Mouse (Mus musculus): Measurements from ENCODE around the gene Cep164. TPM values are rescaled to one million over a fixed set of nuclear protein-coding genes. Genes with fewer than 3 reads are reported as not detected.
"Not testable (repeated sequence)": the region's sequence is repeated elsewhere in the genome, so short reads cannot be mapped to it uniquely, and the experiment has no call there.

Cep164 gene
- total and polyA plus RNA-seq, 2 experiments from 2014 or later: 17.7 to 21.3 TPM

DNA sequence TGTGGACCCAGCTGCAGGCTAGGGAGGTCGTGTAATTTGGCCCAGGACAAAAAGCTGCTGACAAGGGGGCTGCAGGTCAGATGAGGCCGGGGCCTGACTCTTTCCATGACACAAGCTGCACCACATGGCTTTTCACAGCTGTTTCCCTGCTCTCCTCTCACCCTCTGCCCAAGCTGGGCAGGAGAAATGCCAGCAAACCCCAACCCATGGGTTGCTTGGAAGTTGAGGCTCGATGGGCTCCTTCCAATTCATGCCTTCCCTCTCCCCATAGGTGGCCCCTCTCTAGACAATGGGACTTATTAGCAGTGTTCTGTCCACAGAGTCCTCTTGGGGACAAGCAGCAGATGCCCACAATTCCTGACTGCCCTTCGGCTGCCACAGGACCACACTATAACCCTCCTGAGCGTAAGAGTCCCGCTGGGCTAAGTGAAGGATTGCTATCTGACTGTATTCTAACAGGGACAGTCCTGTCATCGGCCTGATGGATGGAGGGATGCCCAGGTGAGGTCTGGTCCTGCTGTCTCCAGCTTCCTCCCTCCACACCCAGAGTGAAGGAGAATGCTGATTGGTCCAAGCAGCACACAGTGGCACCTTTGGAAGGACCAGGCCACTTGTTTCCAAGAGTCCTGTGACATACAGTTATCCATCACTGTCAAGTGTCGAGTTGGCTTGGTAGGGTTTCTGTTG is 36.9 kb downstream of the Cep164 start:
- Histone ChIP-seq H3K9ac (replicated peaks; ENCODE audit: low read length, poor library complexity, severe bottlenecking) (no peak overlapping the region), H3K36me3 (ENCODE audit: insufficient read depth, low read length) (peaks cover 20% of the 10 kb centered on the region), H3K4me2 (ENCODE audit: low read depth, low read length, poor library complexity, severe bottlenecking) (no peak overlapping the region), H3K9me3 (ENCODE audit: low read length) (no peaks in the 10 kb centered on the region), H3K4me1 (ENCODE audit: insufficient read depth, low read length) (no peaks in the 10 kb centered on the region), H3K27ac (ENCODE audit: low read depth, low read length) (no peak overlapping the region), H3K4me3 (ENCODE audit: low read depth, low read length) (no peak overlapping the region), H3K27me3 (ENCODE audit: insufficient read depth, low read length) (no peaks in the 10 kb centered on the region)
- TF ChIP-seq CTCF (IDR thresholded peaks at IDR 0.05): no peak
- ATAC-seq (ENCODE audit: low FRiP score) (no peak; the same call in 1 of the 2 replicates), DNase-seq (ENCODE audit: low spot score) (no peak)
- WGBS: 80% methylated on average over 8 of the region's 8 CpGs

DNA sequence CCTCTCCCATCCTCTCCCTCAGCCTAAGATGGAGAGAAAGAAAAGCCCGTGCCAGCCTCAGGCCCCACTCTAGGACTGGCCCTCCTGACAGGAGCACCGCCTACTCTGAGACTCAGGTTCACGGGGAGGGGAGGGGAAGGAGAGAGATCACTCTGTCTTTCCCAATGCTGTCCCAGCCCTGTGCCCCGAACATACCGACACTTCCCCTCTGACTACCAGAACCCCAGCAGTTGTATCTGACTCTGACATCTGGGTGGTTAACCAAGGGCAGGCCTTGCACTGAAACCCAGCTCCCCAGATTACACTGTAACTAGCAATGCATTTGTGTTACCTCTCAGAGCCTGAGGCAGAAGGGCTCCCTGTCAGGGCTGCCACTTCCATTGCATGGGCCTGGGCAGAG is 40.1 kb downstream of the Cep164 start:
- no peak for TF ChIP-seq CTCF (IDR thresholded peaks at IDR 0.05)
- no peaks in the 10 kb centered on the region for H3K4me1 ChIP-seq (ENCODE audit: insufficient read depth, low read length)
- DNase-seq (ENCODE audit: low spot score): no peak
- no peak for ATAC-seq (ENCODE audit: low FRiP score)
- peaks cover 15% of the 10 kb centered on the region for H3K36me3 ChIP-seq (ENCODE audit: insufficient read depth, low read length)
- H3K4me3 ChIP-seq (ENCODE audit: low read depth, low read length): no peak overlapping the region
- H3K9ac ChIP-seq (replicated peaks; ENCODE audit: low read length, poor library complexity, severe bottlenecking): no peak overlapping the region
- no peak overlapping the region for H3K27ac ChIP-seq (ENCODE audit: low read depth, low read length)
- no peaks in the 10 kb centered on the region for H3K27me3 ChIP-seq (ENCODE audit: insufficient read depth, low read length)
- WGBS: 42% methylated on average over 5 of the region's 5 CpGs
- H3K9me3 ChIP-seq (ENCODE audit: low read length): no peaks in the 10 kb centered on the region
- H3K4me2 ChIP-seq (ENCODE audit: low read depth, low read length, poor library complexity, severe bottlenecking): no peak overlapping the region

DNA sequence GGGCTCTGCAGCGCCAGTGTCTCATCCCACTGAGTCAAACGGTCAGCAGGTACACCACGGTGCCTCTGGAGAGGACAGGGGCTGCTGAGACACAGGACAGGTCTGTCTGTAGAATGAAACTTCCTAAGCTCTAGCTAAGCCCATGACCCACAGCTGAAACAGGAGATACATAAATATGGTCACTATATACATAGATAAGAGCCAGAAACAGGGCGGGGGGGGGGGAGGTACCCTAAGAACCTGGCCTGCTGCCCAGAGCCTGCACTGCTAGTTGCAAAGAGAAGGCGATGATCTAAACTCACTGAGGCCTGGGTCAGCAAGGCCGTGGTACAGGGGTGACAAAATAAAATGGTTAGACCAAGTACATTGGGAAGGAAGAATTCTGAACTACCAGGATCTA is 40.9 kb downstream of the Cep164 start:
- H3K27ac ChIP-seq (ENCODE audit: low read depth, low read length): no peak overlapping the region
- DNase-seq (ENCODE audit: low spot score) (no peak), ATAC-seq (ENCODE audit: low FRiP score) (no peak)
- H3K4me2 ChIP-seq (ENCODE audit: low read depth, low read length, poor library complexity, severe bottlenecking): no peak overlapping the region
- 77% methylated on average over 6 of the region's 6 CpGs for WGBS
- no peaks in the 10 kb centered on the region for H3K27me3 ChIP-seq (ENCODE audit: insufficient read depth, low read length)
- H3K9me3 ChIP-seq (ENCODE audit: low read length): no peaks in the 10 kb centered on the region
- TF ChIP-seq CTCF (IDR thresholded peaks at IDR 0.05): no peak
- no peaks in the 10 kb centered on the region for H3K4me1 ChIP-seq (ENCODE audit: insufficient read depth, low read length)
- H3K4me3 ChIP-seq (ENCODE audit: low read depth, low read length): no peak overlapping the region
- H3K36me3 ChIP-seq (ENCODE audit: insufficient read depth, low read length): peaks cover 11% of the 10 kb centered on the region; the same call in 1 of the 2 replicates
- no peak overlapping the region for H3K9ac ChIP-seq (replicated peaks; ENCODE audit: low read length, poor library complexity, severe bottlenecking)

GRCm38 (mm10) chr9:45787071-45787470 is 41.4 kb downstream of the Cep164 start:
- no peak overlapping the region for H3K4me2 ChIP-seq (ENCODE audit: low read depth, low read length, poor library complexity, severe bottlenecking)
- TF ChIP-seq CTCF (IDR thresholded peaks at IDR 0.05): no peak
- peak; percentile 40 for DNase-seq (ENCODE audit: low spot score)
- peaks cover 10% of the 10 kb centered on the region; the same call in 1 of the 2 replicates for H3K36me3 ChIP-seq (ENCODE audit: insufficient read depth, low read length)
- no peak for ATAC-seq (ENCODE audit: low FRiP score)
- H3K4me3 ChIP-seq (ENCODE audit: low read depth, low read length): no peak overlapping the region
- WGBS: 91% methylated on average over 8 of the region's 8 CpGs
- H3K4me1 ChIP-seq (ENCODE audit: insufficient read depth, low read length): no peaks in the 10 kb centered on the region
- H3K27me3 ChIP-seq (ENCODE audit: insufficient read depth, low read length): no peaks in the 10 kb centered on the region
- no peak overlapping the region for H3K9ac ChIP-seq (replicated peaks; ENCODE audit: low read length, poor library complexity, severe bottlenecking)
- H3K27ac ChIP-seq (ENCODE audit: low read depth, low read length): no peak overlapping the region
- H3K9me3 ChIP-seq (ENCODE audit: low read length): no peaks in the 10 kb centered on the region

- DNase-seq (ENCODE audit: low spot score) (peak; percentile 63), ATAC-seq (ENCODE audit: low FRiP score) (no peak)
- 71% methylated on average over 12 of the region's 12 CpGs for WGBS
- no peaks in the 10 kb centered on the region for H3K4me1 ChIP-seq (ENCODE audit: insufficient read depth, low read length)
- H3K36me3 ChIP-seq (ENCODE audit: insufficient read depth, low read length): peaks cover 22% of the 10 kb centered on the region
- H3K4me3 ChIP-seq (ENCODE audit: low read depth, low read length): no peak overlapping the region
- no peaks in the 10 kb centered on the region for H3K9me3 ChIP-seq (ENCODE audit: low read length)
- H3K27me3 ChIP-seq (ENCODE audit: insufficient read depth, low read length): no peaks in the 10 kb centered on the region
- H3K9ac ChIP-seq (replicated peaks; ENCODE audit: low read length, poor library complexity, severe bottlenecking): no peak overlapping the region
- no peak for TF ChIP-seq CTCF (IDR thresholded peaks at IDR 0.05)
- H3K27ac ChIP-seq (ENCODE audit: low read depth, low read length): peak overlapping the region; percentile 57; the same call in 1 of the 2 replicates
- no peak overlapping the region for H3K4me2 ChIP-seq (ENCODE audit: low read depth, low read length, poor library complexity, severe bottlenecking)
These were observed 45.0 kb downstream of the Cep164 start for GRCm38 (mm10) chr9:45783249-45784069.

DNA sequence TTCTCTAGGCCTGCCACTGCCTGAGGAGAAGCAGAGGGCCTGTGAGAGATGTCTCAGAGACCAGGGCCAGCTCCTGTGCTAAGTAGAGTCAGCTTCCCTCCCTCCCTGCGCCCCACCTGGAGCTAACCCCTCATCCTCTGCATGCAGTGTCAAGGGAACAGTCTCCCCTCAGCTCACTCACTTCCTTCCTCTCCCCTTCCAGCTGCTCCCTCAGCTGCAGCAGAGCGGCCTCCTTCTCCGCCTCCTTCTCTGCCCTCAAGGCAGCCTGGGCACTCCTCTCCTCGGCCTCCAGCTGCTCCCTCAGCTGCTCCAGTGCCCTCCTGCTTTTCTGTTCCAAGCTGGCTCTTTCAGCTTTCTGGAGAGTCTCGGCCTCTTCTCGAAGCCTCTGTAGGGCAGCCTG is 49.3 kb downstream of the Cep164 start:
- no peak for DNase-seq (ENCODE audit: low spot score)
- no peak for TF ChIP-seq CTCF (IDR thresholded peaks at IDR 0.05)
- 82% methylated on average over 6 of the region's 6 CpGs for WGBS

DNA sequence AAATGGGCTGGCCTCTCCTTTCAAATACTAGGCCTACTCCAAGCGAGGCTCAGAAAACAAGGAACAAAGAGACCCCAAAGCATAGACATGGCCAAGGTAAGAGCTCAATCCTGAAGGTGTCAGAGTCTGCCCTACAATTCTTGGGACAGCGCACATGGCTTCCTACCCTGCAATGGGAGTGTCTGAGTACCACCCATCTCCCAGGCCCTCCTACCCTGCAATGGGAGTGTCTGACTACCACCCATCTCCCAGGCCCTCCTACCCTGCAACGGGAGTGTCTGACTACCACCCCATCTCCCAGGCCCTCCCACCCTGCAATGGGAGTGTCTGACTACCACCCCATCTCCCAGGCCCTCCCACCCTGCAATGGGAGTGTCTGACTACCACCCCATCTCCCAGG is 52.3 kb downstream of the Cep164 start:
- not testable (repeated sequence) for H3K4me1 ChIP-seq (ENCODE audit: insufficient read depth, low read length); H3K27me3 ChIP-seq (ENCODE audit: insufficient read depth, low read length); ATAC-seq (ENCODE audit: low FRiP score); H3K27ac ChIP-seq (ENCODE audit: low read depth, low read length); DNase-seq (ENCODE audit: low spot score); H3K4me3 ChIP-seq (ENCODE audit: low read depth, low read length); H3K9ac ChIP-seq (replicated peaks; ENCODE audit: low read length, poor library complexity, severe bottlenecking); H3K4me2 ChIP-seq (ENCODE audit: low read depth, low read length, poor library complexity, severe bottlenecking); H3K9me3 ChIP-seq (ENCODE audit: low read length)
- 90% methylated on average over 3 of the region's 3 CpGs for WGBS
- peaks cover 54% of the 10 kb centered on the region for H3K36me3 ChIP-seq (ENCODE audit: insufficient read depth, low read length)

More for the DNA sequence above, 49.3 kb downstream of the Cep164 start:
- Histone ChIP-seq H3K36me3 (ENCODE audit: insufficient read depth, low read length) (peaks cover 42% of the 10 kb centered on the region), H3K9ac (replicated peaks; ENCODE audit: low read length, poor library complexity, severe bottlenecking) (no peak overlapping the region), H3K9me3 (ENCODE audit: low read length) (no peaks in the 10 kb centered on the region), H3K27me3 (ENCODE audit: insufficient read depth, low read length) (no peaks in the 10 kb centered on the region), H3K27ac (ENCODE audit: low read depth, low read length) (no peak overlapping the region), H3K4me2 (ENCODE audit: low read depth, low read length, poor library complexity, severe bottlenecking) (no peak overlapping the region), H3K4me3 (ENCODE audit: low read depth, low read length) (no peak overlapping the region), H3K4me1 (ENCODE audit: insufficient read depth, low read length) (no peaks in the 10 kb centered on the region)
- ATAC-seq (ENCODE audit: low FRiP score): no peak
